In the genomic region with DNA sequence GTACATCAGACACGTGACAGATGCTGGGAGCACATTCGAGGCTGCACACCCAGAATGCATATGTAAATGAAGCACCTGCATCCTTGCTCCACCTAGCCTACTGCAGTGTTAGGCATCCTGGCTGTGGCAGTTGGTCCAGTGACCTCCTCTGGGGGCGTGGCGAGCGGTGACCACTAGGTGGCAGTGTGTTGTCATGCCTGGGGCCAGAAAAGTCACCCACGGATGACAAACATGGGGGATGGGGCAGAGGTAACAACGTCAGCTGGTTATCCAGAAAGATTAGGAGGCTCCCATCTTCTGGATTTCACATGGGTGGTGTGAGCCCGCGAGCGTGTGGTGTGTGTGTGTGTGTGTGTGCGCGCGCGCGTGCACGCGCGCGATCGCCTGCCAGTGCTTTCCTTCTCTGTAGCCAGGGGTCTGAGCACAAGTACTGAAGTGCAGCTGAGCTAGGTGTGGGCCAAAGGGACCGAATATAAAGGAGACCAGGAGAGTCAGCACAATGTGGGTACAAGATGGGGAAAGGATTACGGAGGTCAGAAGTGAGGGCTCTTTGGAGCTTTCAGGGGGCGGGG, we compare ENCODE assay signal across 8 mouse cellular contexts. TPM values are rescaled to one million over a fixed set of nuclear protein-coding genes. Genes with fewer than 3 reads are reported as not detected.
DNase-seq lines count a peak whose midpoint lies in the region; ATAC-seq and TF ChIP-seq lines count a peak whose summit lies in the region.

No protein-coding gene starts in this region.

- peaks cover 7% of the 10 kb centered on the region; the same call in 1 of the 2 replicates for H3K27me3 ChIP-seq in heart, embryonic 12.5 days (replicated peaks)
- H3K27me3 ChIP-seq in kidney, postnatal 0 days (ENCODE audit: insufficient read depth, low read length): no peaks in the 10 kb centered on the region
- H3K27me3 ChIP-seq in liver, embryonic 11.5 days (replicated peaks; ENCODE audit: control insufficient read depth, insufficient read depth, low read length): peaks cover 5% of the 10 kb centered on the region
- H3K27me3 ChIP-seq in stomach, embryonic 14.5 days (ENCODE audit: control insufficient read depth, insufficient read depth, low read length): no peaks in the 10 kb centered on the region

- peaks cover 12% of the 10 kb centered on the region for H3K4me1 ChIP-seq in heart, embryonic 12.5 days (replicated peaks)
- H3K4me1 ChIP-seq in kidney, postnatal 0 days (replicated peaks; ENCODE audit: insufficient read depth, low read length): 0 out of 2 replicates have a peak, but pooled peaks cover 5% of the 10 kb centered on the region
- H3K4me1 ChIP-seq in liver, embryonic 11.5 days (replicated peaks; ENCODE audit: control insufficient read depth, insufficient read depth, low read length): peaks cover 5% of the 10 kb centered on the region; the same call in 1 of the 2 replicates
- no peaks in the 10 kb centered on the region for H3K4me1 ChIP-seq in stomach, embryonic 14.5 days (ENCODE audit: control insufficient read depth, insufficient read depth, low read length)

- no peaks in the 10 kb centered on the region for H3K36me3 ChIP-seq in heart, embryonic 12.5 days
- no peaks in the 10 kb centered on the region for H3K36me3 ChIP-seq in kidney, postnatal 0 days (ENCODE audit: insufficient read depth, low read length)
- no peaks in the 10 kb centered on the region for H3K36me3 ChIP-seq in liver, embryonic 11.5 days (ENCODE audit: control insufficient read depth, insufficient read depth, low read length)
- H3K36me3 ChIP-seq in stomach, embryonic 14.5 days (ENCODE audit: control insufficient read depth, insufficient read depth, low read length): no peaks in the 10 kb centered on the region

- peak overlapping the region; percentile 96 for H3K27ac ChIP-seq in heart, embryonic 12.5 days (ENCODE audit: poor library complexity, severe bottlenecking)
- H3K27ac ChIP-seq in kidney, postnatal 0 days: peak overlapping the region; percentile 97
- H3K27ac ChIP-seq in liver, embryonic 11.5 days (ENCODE audit: low read depth, low read length): peak overlapping the region; percentile 86
- H3K27ac ChIP-seq in stomach, embryonic 14.5 days (ENCODE audit: low read length): peak overlapping the region; percentile 99

- H3K9ac ChIP-seq in heart, embryonic 12.5 days: peak overlapping the region; percentile 77
- peak overlapping the region; percentile 66 for H3K9ac ChIP-seq in kidney, postnatal 0 days (ENCODE audit: low read depth, low read length)
- H3K9ac ChIP-seq in liver, embryonic 11.5 days (ENCODE audit: low read depth, low read length): peak overlapping the region; percentile 78
- peak overlapping the region; percentile 49 for H3K9ac ChIP-seq in stomach, embryonic 14.5 days (replicated peaks; ENCODE audit: low read depth, low read length)

- peak; percentile 98 for TF ChIP-seq CTCF in kidney, postnatal 0 days (IDR thresholded peaks at IDR 0.05; ENCODE audit: low read depth)

- peak overlapping the region; percentile 56 for H3K4me3 ChIP-seq in heart, embryonic 12.5 days
- H3K4me3 ChIP-seq in kidney, postnatal 0 days (replicated peaks; ENCODE audit: low read depth, low read length): peak overlapping the region; percentile 48
- peak overlapping the region; percentile 70 for H3K4me3 ChIP-seq in liver, embryonic 11.5 days (ENCODE audit: low read depth, low read length)
- H3K4me3 ChIP-seq in stomach, embryonic 14.5 days (ENCODE audit: low read depth, low read length): peak overlapping the region; percentile 40

- DNase-seq in B cell, adult 2 months: peak; percentile 98 to 99
- peak; percentile 97 for DNase-seq in brain, adult 2 months (ENCODE audit: low read depth, low spot score)
- DNase-seq in kidney, postnatal 0 days (ENCODE audit: low spot score): peak; percentile 97
- DNase-seq in liver, embryonic 11.5 days (ENCODE audit: low spot score): peak; percentile 94
- DNase-seq in naive thymus-derived CD4-positive, alpha-beta T cell, adult 2 months (ENCODE audit: low read depth): peak; percentile 95

- WGBS in heart, embryonic 12.5 days: under 1% methylated on average over 23 of the region's 23 CpGs
- under 1% methylated on average over 23 of the region's 23 CpGs for WGBS in kidney, postnatal 0 days
- WGBS in liver, embryonic 11.5 days: under 1% methylated on average over 23 of the region's 23 CpGs
- 0% methylated on average over 23 of the region's 23 CpGs for WGBS in stomach, embryonic 14.5 days

- no peaks in the 10 kb centered on the region for H3K9me3 ChIP-seq in heart, embryonic 12.5 days (replicated peaks)
- no peaks in the 10 kb centered on the region for H3K9me3 ChIP-seq in kidney, postnatal 0 days (replicated peaks; ENCODE audit: low read length)
- no peaks in the 10 kb centered on the region for H3K9me3 ChIP-seq in liver, embryonic 11.5 days (ENCODE audit: control insufficient read depth, low read length)
- no peaks in the 10 kb centered on the region for H3K9me3 ChIP-seq in stomach, embryonic 14.5 days (ENCODE audit: control insufficient read depth, low read depth, low read length)

- ATAC-seq in erythroblast, adult 5-6 weeks (replicated peaks; ENCODE audit: low FRiP score, poor library complexity, severe bottlenecking): peak; percentile 97
- ATAC-seq in heart, embryonic 12.5 days (ENCODE audit: insufficient number of reproducible peaks, low FRiP score): peak; percentile 88
- peak; percentile 83 for ATAC-seq in kidney, postnatal 0 days (replicated peaks; ENCODE audit: low FRiP score, low read depth)
- ATAC-seq in liver, embryonic 11.5 days (replicated peaks; ENCODE audit: low FRiP score): peak; percentile 89
- ATAC-seq in stomach, embryonic 14.5 days (ENCODE audit: insufficient number of reproducible peaks, insufficient read depth, low FRiP score, low read depth): peak; percentile 81

- H3K4me2 ChIP-seq in heart, embryonic 12.5 days: peak overlapping the region; percentile 84
- peak overlapping the region; percentile 70 for H3K4me2 ChIP-seq in kidney, postnatal 0 days (ENCODE audit: low read length)
- peak overlapping the region; percentile 98 for H3K4me2 ChIP-seq in liver, embryonic 11.5 days
- H3K4me2 ChIP-seq in stomach, embryonic 14.5 days (replicated peaks; ENCODE audit: low read depth, low read length): peak overlapping the region; percentile 76

RNA-seq across cellular contexts. Expression of gene Lag3, which starts 7.8 kb away (rescaled TPM):
- 1.0 and 2.7 TPM in 2 replicates for total RNA-seq in erythroblast, adult 5-6 weeks (2015; ENCODE audit: low replicate concordance)
- 0.51 TPM in 1 of 2 replicates, not detected in the other for total RNA-seq in erythroblast, adult 5-6 weeks (2017; ENCODE audit: low replicate concordance)
- polyA plus RNA-seq in heart, embryonic 12.5 days (2016; fragmentation: Nextera tagmentation; extraction: Ambion mirVana): 1.4 and 1.5 TPM in 2 replicates
- 2.5 and 2.9 TPM in 2 replicates for polyA plus RNA-seq in kidney, postnatal 0 days (2015; fragmentation: Nextera tagmentation; extraction: Ambion mirVana)
- polyA plus RNA-seq in liver, embryonic 11.5 days (2014; fragmentation: Nextera tagmentation; extraction: Ambion mirVana): 0.35 and 0.64 TPM in 2 replicates
- polyA plus RNA-seq in stomach, embryonic 14.5 days (2014; fragmentation: Nextera tagmentation; extraction: Ambion mirVana): 1.3 and 1.5 TPM in 2 replicates

RNA-seq across cellular contexts. Expression of gene Cd4, which starts 15.6 kb away (rescaled TPM):
- total RNA-seq in erythroblast, adult 5-6 weeks (2015; ENCODE audit: low replicate concordance): 6.3 and 6.9 TPM in 2 replicates
- 0.70 and 0.94 TPM in 2 replicates for total RNA-seq in erythroblast, adult 5-6 weeks (2017; ENCODE audit: low replicate concordance)
- polyA plus RNA-seq in heart, embryonic 12.5 days (2016; fragmentation: Nextera tagmentation; extraction: Ambion mirVana): not detected in 2 replicates
- polyA plus RNA-seq in kidney, postnatal 0 days (2015; fragmentation: Nextera tagmentation; extraction: Ambion mirVana): 0.24 and 0.28 TPM in 2 replicates
- not detected in 2 replicates for polyA plus RNA-seq in liver, embryonic 11.5 days (2014; fragmentation: Nextera tagmentation; extraction: Ambion mirVana)
- polyA plus RNA-seq in stomach, embryonic 14.5 days (2014; fragmentation: Nextera tagmentation; extraction: Ambion mirVana): 0.28 and 0.43 TPM in 2 replicates

RNA-seq across cellular contexts. Expression of gene Ptms, which starts 16.2 kb away (rescaled TPM):
- 26.1 and 31.3 TPM in 2 replicates for total RNA-seq in erythroblast, adult 5-6 weeks (2015; ENCODE audit: low replicate concordance)
- 12.0 and 21.8 TPM in 2 replicates for total RNA-seq in erythroblast, adult 5-6 weeks (2017; ENCODE audit: low replicate concordance)
- 233 and 243 TPM in 2 replicates for polyA plus RNA-seq in heart, embryonic 12.5 days (2016; fragmentation: Nextera tagmentation; extraction: Ambion mirVana)
- polyA plus RNA-seq in kidney, postnatal 0 days (2015; fragmentation: Nextera tagmentation; extraction: Ambion mirVana): 359 and 399 TPM in 2 replicates
- 75.1 and 80.6 TPM in 2 replicates for polyA plus RNA-seq in liver, embryonic 11.5 days (2014; fragmentation: Nextera tagmentation; extraction: Ambion mirVana)
- polyA plus RNA-seq in stomach, embryonic 14.5 days (2014; fragmentation: Nextera tagmentation; extraction: Ambion mirVana): 320 TPM in 2 replicates

RNA-seq across cellular contexts. Expression of gene Mlf2, which starts 27.5 kb away (rescaled TPM):
- total RNA-seq in erythroblast, adult 5-6 weeks (2015; ENCODE audit: low replicate concordance): 11.7 and 13.4 TPM in 2 replicates
- total RNA-seq in erythroblast, adult 5-6 weeks (2017; ENCODE audit: low replicate concordance): 14.1 and 20.7 TPM in 2 replicates
- polyA plus RNA-seq in heart, embryonic 12.5 days (2016; fragmentation: Nextera tagmentation; extraction: Ambion mirVana): 357 and 358 TPM in 2 replicates
- 348 and 352 TPM in 2 replicates for polyA plus RNA-seq in kidney, postnatal 0 days (2015; fragmentation: Nextera tagmentation; extraction: Ambion mirVana)
- polyA plus RNA-seq in liver, embryonic 11.5 days (2014; fragmentation: Nextera tagmentation; extraction: Ambion mirVana): 257 and 264 TPM in 2 replicates
- 341 and 354 TPM in 2 replicates for polyA plus RNA-seq in stomach, embryonic 14.5 days (2014; fragmentation: Nextera tagmentation; extraction: Ambion mirVana)

RNA-seq across cellular contexts. Expression of gene Gpr162, which starts 39.9 kb away (rescaled TPM):
- not detected in 2 replicates for total RNA-seq in erythroblast, adult 5-6 weeks (2015; ENCODE audit: low replicate concordance)
- not detected in 2 replicates for total RNA-seq in erythroblast, adult 5-6 weeks (2017; ENCODE audit: low replicate concordance)
- polyA plus RNA-seq in heart, embryonic 12.5 days (2016; fragmentation: Nextera tagmentation; extraction: Ambion mirVana): 1.9 and 2.2 TPM in 2 replicates
- 1.5 and 2.2 TPM in 2 replicates for polyA plus RNA-seq in kidney, postnatal 0 days (2015; fragmentation: Nextera tagmentation; extraction: Ambion mirVana)
- 0.17 and 0.32 TPM in 2 replicates for polyA plus RNA-seq in liver, embryonic 11.5 days (2014; fragmentation: Nextera tagmentation; extraction: Ambion mirVana)
- 0.91 and 1.0 TPM in 2 replicates for polyA plus RNA-seq in stomach, embryonic 14.5 days (2014; fragmentation: Nextera tagmentation; extraction: Ambion mirVana)

Comparison
In these comparisons a context has a peak if more than half of its experiments do, and no peak if none do; other contexts are left out.
1. Peak in every context shown above with its lines: DNase-seq, ATAC-seq, H3K4me3 ChIP-seq and H3K27ac ChIP-seq.